Mouse (Mus musculus) small intestine, adult 2 months (tissue): ENCODE measurements around the gene Glb1l.

ENCODE experiments used
- CTCF ChIP-seq: fragments of 200-500 bp; IDR thresholded peaks from 2 replicates; pipeline ENCODE4 v1.5.1; 2012; ENCODE audit warnings: low read depth, mild to moderate bottlenecking, control low read depth, inconsistent platforms, low read length, moderate library complexity, mixed read lengths; ENCODE audit not compliant: insufficient replicate concordance, insufficient read length; ENCODE audit errors: extremely low read depth
- POLR2A ChIP-seq: fragments of 200-500 bp; IDR thresholded peaks from 2 replicates; pipeline ENCODE4 v1.6.1; 2012; ENCODE audit warnings: low read depth, mild to moderate bottlenecking, control low read depth, inconsistent platforms, low read length, moderate library complexity

GRCm38 (mm10) chr1:75253029-75253428, 42.4 kb upstream of the Glb1l start:
- TF ChIP-seq CTCF (no peak), POLR2A (no peak)
